Mouse (Mus musculus) erythroblast, embryonic 14.5 days (primary cell): ENCODE results near the gene Hibch. TPM values are rescaled to one million over a fixed set of nuclear protein-coding genes. Genes with fewer than 3 reads are reported as not detected.
"Not testable (repeated sequence)": the region's sequence is repeated elsewhere in the genome, so short reads cannot be mapped to it uniquely, and the experiment has no call there.

Experiments
- H3K27me3 ChIP-seq: 2 replicates; pipeline ENCODE4 v1.6.1; 2012; ENCODE audit warnings: inconsistent platforms; ENCODE audit not compliant: control insufficient read depth
- H3K36me3 ChIP-seq: 2 replicates; pipeline ENCODE4 v1.6.1; 2012; ENCODE audit warnings: mild to moderate bottlenecking, inconsistent platforms; ENCODE audit not compliant: control insufficient read depth
- H3K4me1 ChIP-seq: 2 replicates; pipeline ENCODE4 v1.6.1; 2012; ENCODE audit warnings: inconsistent platforms; ENCODE audit not compliant: control insufficient read depth
- H3K4me3 ChIP-seq: replicated peaks from 2 replicates; pipeline ENCODE3; 2012; ENCODE audit warnings: moderate library complexity, mild to moderate bottlenecking, inconsistent platforms
- H3K9me3 ChIP-seq: 2 replicates; pipeline ENCODE4 v1.6.1; 2012; ENCODE audit warnings: low read length, inconsistent platforms, mixed read lengths; ENCODE audit not compliant: control insufficient read depth
- GATA1 ChIP-seq: IDR thresholded peaks from 2 replicates; pipeline ENCODE4 v1.6.1; 2012; ENCODE audit warnings: low read length, inconsistent platforms, mixed read lengths
- TAL1 ChIP-seq: IDR thresholded peaks from 3 replicates; pipeline ENCODE4 v1.6.1; 2012; ENCODE audit warnings: low read length, inconsistent platforms, mixed read lengths
- polyA plus RNA-seq: library from polyadenylated mRNA; stranded (reverse); fragments of >175 nt; gene quantifications from 2 replicates; pipeline ENCODE4 v1.2.3, GENCODE M21; 2012

The Hibch gene
- polyA plus RNA-seq, 1 experiment: 0.10 TPM

- H3K36me3 ChIP-seq: peaks cover 14% of the 10 kb centered on the region
- no peaks in the 10 kb centered on the region for H3K4me1 ChIP-seq
- no peak for TF ChIP-seq TAL1
- no peak for TF ChIP-seq GATA1
- H3K4me3 ChIP-seq: no peak overlapping the region
- H3K9me3 ChIP-seq: no peaks in the 10 kb centered on the region
- H3K27me3 ChIP-seq: no peaks in the 10 kb centered on the region
Measured at GRCm38 (mm10) chr1:52864220-52864619, 19.5 kb downstream of the Hibch start.

- Histone ChIP-seq H3K36me3 (peaks cover 9% of the 10 kb centered on the region), H3K4me3 (no peak overlapping the region), H3K4me1 (no peaks in the 10 kb centered on the region), H3K27me3 (no peaks in the 10 kb centered on the region), H3K9me3 (no peaks in the 10 kb centered on the region)
- no peak for TF ChIP-seq TAL1
- no peak for TF ChIP-seq GATA1
Measured at GRCm38 (mm10) chr1:52866007-52866406, 21.3 kb downstream of the Hibch start.

- Histone ChIP-seq H3K4me1 (no peaks in the 10 kb centered on the region), H3K27me3 (no peaks in the 10 kb centered on the region), H3K36me3 (peaks cover 7% of the 10 kb centered on the region), H3K4me3 (no peak overlapping the region), H3K9me3 (no peaks in the 10 kb centered on the region)
- TF ChIP-seq GATA1 (no peak), TAL1 (no peak)
Measured at GRCm38 (mm10) chr1:52867876-52868275, 23.1 kb downstream of the Hibch start.

GRCm38 (mm10) chr1:52884208-52884607 is 39.5 kb downstream of the Hibch start:
- TF ChIP-seq TAL1 (no peak), GATA1 (no peak)
- H3K4me3 ChIP-seq: no peak overlapping the region

DNA sequence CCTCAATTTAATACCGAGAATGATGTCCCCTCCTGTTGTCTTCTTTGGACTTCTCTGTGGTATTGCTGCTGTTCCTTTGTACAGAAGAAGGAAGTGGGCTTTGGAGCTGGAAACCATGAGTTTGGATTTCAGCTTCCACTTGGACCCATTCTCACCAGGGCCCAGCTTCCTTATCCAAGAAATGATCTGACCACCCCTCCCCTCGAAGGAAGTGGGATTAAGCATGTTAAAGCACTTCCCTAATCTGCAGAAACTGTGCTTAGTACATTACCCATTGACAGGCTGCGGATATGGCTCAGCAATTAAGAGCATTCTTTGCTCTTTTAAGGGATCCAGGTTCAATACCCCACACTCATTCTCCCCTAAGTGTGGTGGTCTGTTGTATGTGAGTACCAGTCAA is 65.1 kb downstream of the Hibch start:
- H3K27me3 ChIP-seq: no peaks in the 10 kb centered on the region
- no peaks in the 10 kb centered on the region for H3K9me3 ChIP-seq
- H3K4me3 ChIP-seq: no peak overlapping the region
- H3K36me3 ChIP-seq: peaks cover 2% of the 10 kb centered on the region; the same call in 1 of the 2 replicates
- H3K4me1 ChIP-seq: no peaks in the 10 kb centered on the region
- TF ChIP-seq TAL1 (no peak), GATA1 (no peak)

More at GRCm38 (mm10) chr1:52884208-52884607, 39.5 kb downstream of the Hibch start:
- Histone ChIP-seq H3K4me1 (no peaks in the 10 kb centered on the region), H3K27me3 (no peaks in the 10 kb centered on the region), H3K36me3 (no peaks in the 10 kb centered on the region), H3K9me3 (no peaks in the 10 kb centered on the region)

- TF ChIP-seq GATA1 (no peak), TAL1 (no peak)
- no peak overlapping the region for H3K4me3 ChIP-seq
- H3K27me3 ChIP-seq: no peaks in the 10 kb centered on the region
- H3K36me3 ChIP-seq: no peaks in the 10 kb centered on the region
- no peaks in the 10 kb centered on the region for H3K9me3 ChIP-seq
- peaks cover 3% of the 10 kb centered on the region for H3K4me1 ChIP-seq
Measured at GRCm38 (mm10) chr1:52916655-52917054, 71.9 kb downstream of the Hibch start.

DNA sequence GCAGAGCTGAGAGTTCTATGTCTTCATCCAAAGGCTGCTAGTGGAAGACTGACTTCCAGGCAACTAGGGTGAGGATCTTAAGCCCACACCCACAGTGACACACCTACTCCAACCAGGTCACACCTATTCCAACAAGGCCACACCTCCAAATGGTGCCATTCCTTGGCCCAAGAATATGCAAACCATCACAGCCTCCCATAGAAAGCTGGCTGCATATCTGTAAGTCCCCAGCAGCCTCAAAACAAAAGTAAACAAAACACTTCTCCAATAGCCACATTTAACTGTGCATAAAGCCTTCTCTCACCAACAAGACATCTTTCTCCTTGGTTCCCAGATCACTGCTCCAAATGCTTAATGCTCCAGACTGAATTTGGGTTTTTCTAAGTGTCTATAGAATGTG is 74.2 kb downstream of the Hibch start:
- H3K4me3 ChIP-seq, H3K4me1 ChIP-seq, H3K27me3 ChIP-seq, H3K36me3 ChIP-seq, H3K9me3 ChIP-seq: not testable (repeated sequence)

- not testable (repeated sequence) for H3K4me3 ChIP-seq, H3K27me3 ChIP-seq, H3K9me3 ChIP-seq, H3K4me1 ChIP-seq, H3K36me3 ChIP-seq
Measured at GRCm38 (mm10) chr1:52924482-52924881, 79.8 kb downstream of the Hibch start.

GRCm38 (mm10) chr1:52934494-52934893 is 89.8 kb downstream of the Hibch start:
- Histone ChIP-seq H3K4me3 (no peak overlapping the region), H3K36me3 (no peaks in the 10 kb centered on the region), H3K27me3 (no peaks in the 10 kb centered on the region), H3K9me3 (peaks cover 6% of the 10 kb centered on the region), H3K4me1 (no peaks in the 10 kb centered on the region)
- TF ChIP-seq GATA1 (no peak), TAL1 (no peak)

DNA sequence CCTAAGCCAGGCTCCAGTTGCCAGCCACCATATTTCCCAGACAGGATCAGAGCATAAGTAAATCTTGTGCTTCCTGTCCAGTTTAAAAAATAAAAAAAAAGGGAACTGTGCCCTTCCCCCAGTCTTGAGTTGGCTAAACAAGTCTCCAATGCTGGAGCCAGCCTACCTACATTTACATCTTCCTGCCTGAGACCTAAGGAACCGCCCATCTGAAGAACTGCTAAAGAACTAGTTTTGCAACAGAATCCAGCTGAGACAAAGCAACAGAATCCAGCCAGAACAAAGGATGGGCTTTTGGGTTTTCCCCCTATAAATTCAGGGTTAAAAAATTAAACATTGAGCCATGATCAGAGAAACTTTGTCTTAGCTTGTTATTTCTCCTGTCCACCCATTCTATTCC is 94.3 kb downstream of the Hibch start:
- H3K27me3 ChIP-seq: no peaks in the 10 kb centered on the region
- H3K9me3 ChIP-seq: peaks cover 6% of the 10 kb centered on the region
- TF ChIP-seq GATA1: no peak
- H3K36me3 ChIP-seq: no peaks in the 10 kb centered on the region
- no peaks in the 10 kb centered on the region for H3K4me1 ChIP-seq
- H3K4me3 ChIP-seq: no peak overlapping the region
